Mouse (Mus musculus) CH12.LX (cell line): Measurements from ENCODE around the gene Il17rc. TPM values are rescaled to one million over a fixed set of nuclear protein-coding genes. Genes with fewer than 3 reads are reported as not detected.

Source experiments
- DNase-seq: peaks from one replicate; pipeline ENCODE4 v3.0.0-alpha.2; 2013; ENCODE audit errors: extremely low read depth
- H3K27ac ChIP-seq: 2 replicates; pipeline ENCODE4 v1.5.1; 2012; ENCODE audit warnings: low read depth, mild to moderate bottlenecking, control low read depth, moderate library complexity; ENCODE audit not compliant: insufficient read depth
- H3K27me3 ChIP-seq: replicated peaks from 2 replicates; pipeline ENCODE3; 2012; ENCODE audit warnings: inconsistent platforms
- H3K36me3 ChIP-seq, 2 experiments: replicated peaks in 1 of 2; 2 replicates each; pipeline versions ENCODE3 to v1.6.1; 2012; ENCODE audit warnings: inconsistent platforms in 1 of 2, low read length in 1 of 2, mild to moderate bottlenecking in 1 of 2, mixed read lengths in 1 of 2, moderate library complexity in 1 of 2; ENCODE audit not compliant: control insufficient read depth in 1 of 2, insufficient read depth in 1 of 2
- H3K4me1 ChIP-seq, 2 experiments: 2 replicates each; pipeline ENCODE4 v1.6.1; 2012; ENCODE audit warnings: inconsistent platforms in 1 of 2, moderate library complexity in 1 of 2; ENCODE audit not compliant: insufficient read depth in 2 of 2, control insufficient read depth in 1 of 2
- H3K4me2 ChIP-seq: 2 replicates; pipeline ENCODE4 v1.6.1; 2012; ENCODE audit warnings: low read depth, mild to moderate bottlenecking, control low read depth; ENCODE audit not compliant: poor library complexity, insufficient read depth, severe bottlenecking
- H3K4me3 ChIP-seq, 3 experiments: fragments of 150-350 bp in 1 of 3; sonication (generic) in 1 of 3; replicated peaks in 1 of 3; 2 replicates each; pipeline versions ENCODE3 to v1.5.1; 2011 to 2012; ENCODE audit warnings: low read depth in 2 of 3, low read length in 2 of 3, mild to moderate bottlenecking in 2 of 3, moderate library complexity in 2 of 3, control low read depth in 1 of 3, improper control_type of control experiment in 1 of 3, inconsistent platforms in 1 of 3, mixed read lengths in 1 of 3; ENCODE audit not compliant: poor library complexity in 1 of 3
- H3K79me2 ChIP-seq: replicated peaks from 2 replicates; pipeline ENCODE4 v1.6.1; 2012; ENCODE audit warnings: mild to moderate bottlenecking, moderate library complexity; ENCODE audit not compliant: control insufficient read depth, poor library complexity, insufficient read depth, severe bottlenecking; ENCODE audit errors: extremely low read depth
- H3K9ac ChIP-seq: 2 replicates; pipeline ENCODE4 v1.6.1; 2012; ENCODE audit warnings: low read depth, mild to moderate bottlenecking, control low read depth, moderate library complexity; ENCODE audit not compliant: insufficient read depth
- H3K9me3 ChIP-seq: replicated peaks from 2 replicates; pipeline ENCODE3; 2012; ENCODE audit warnings: low read length, inconsistent platforms, mixed read lengths
- BHLHE40 ChIP-seq: IDR thresholded peaks from 2 replicates; pipeline ENCODE4 v1.6.1; 2011; ENCODE audit warnings: mild to moderate bottlenecking, low read depth, low read length, improper control_type of control experiment
- CHD1 ChIP-seq: IDR thresholded peaks from 2 replicates; pipeline ENCODE4 v1.6.1; 2012; ENCODE audit warnings: low read depth, low read length, improper control_type of control experiment, inconsistent platforms
- E2F4 ChIP-seq: IDR thresholded peaks from 2 replicates; pipeline ENCODE4 v1.6.1; 2011; ENCODE audit warnings: low read depth, low read length, improper control_type of control experiment; ENCODE audit not compliant: insufficient replicate concordance
- ELF1 ChIP-seq: IDR thresholded peaks from 2 replicates; pipeline ENCODE4 v1.6.1; 2014; ENCODE audit warnings: low read depth, mild to moderate bottlenecking, inconsistent platforms, low read length, improper control_type of control experiment
- EP300 ChIP-seq: IDR thresholded peaks from 2 replicates; pipeline ENCODE4 v1.6.1; 2011; ENCODE audit warnings: low read length, improper control_type of control experiment
- ETS1 ChIP-seq: conservative IDR thresholded peaks from 2 replicates; pipeline ENCODE4 v1.6.1; 2012; ENCODE audit warnings: low read depth, mild to moderate bottlenecking, inconsistent platforms, low read length, improper control_type of control experiment, moderate library complexity
- GABPA ChIP-seq: IDR thresholded peaks from 2 replicates; pipeline ENCODE4 v1.6.1; 2012; ENCODE audit warnings: low read depth, low read length, improper control_type of control experiment, inconsistent platforms; ENCODE audit not compliant: insufficient replicate concordance
- HCFC1 ChIP-seq: IDR thresholded peaks from 2 replicates; pipeline ENCODE4 v1.6.1; 2012; ENCODE audit warnings: low read depth, mild to moderate bottlenecking, inconsistent platforms, low read length, improper control_type of control experiment
- KAT2A ChIP-seq: IDR thresholded peaks from 2 replicates; pipeline ENCODE4 v1.6.1; 2012; ENCODE audit warnings: low read length, improper control_type of control experiment, inconsistent platforms; ENCODE audit not compliant: insufficient replicate concordance
- MAFK ChIP-seq: IDR thresholded peaks from 2 replicates; pipeline ENCODE4 v1.6.1; 2011; ENCODE audit warnings: low read length, improper control_type of control experiment; ENCODE audit not compliant: insufficient replicate concordance
- MXI1 ChIP-seq: IDR thresholded peaks from 2 replicates; pipeline ENCODE4 v1.6.1; 2011; ENCODE audit warnings: mild to moderate bottlenecking, low read depth, low read length, improper control_type of control experiment
- MYC ChIP-seq: IDR thresholded peaks from 2 replicates; pipeline ENCODE4 v1.6.1; 2011; ENCODE audit warnings: low read depth, mild to moderate bottlenecking, improper control_type of control experiment, low read length
- NELFE ChIP-seq: IDR thresholded peaks from 2 replicates; pipeline ENCODE4 v1.6.1; 2011; ENCODE audit warnings: low read depth, low read length, improper control_type of control experiment
- NRF1 ChIP-seq: IDR thresholded peaks from 2 replicates; pipeline ENCODE4 v1.6.1; 2014; ENCODE audit warnings: low read depth, mild to moderate bottlenecking, inconsistent platforms, low read length, improper control_type of control experiment, moderate library complexity
- POLR2A ChIP-seq: IDR thresholded peaks from 2 replicates; pipeline ENCODE4 v1.6.1; 2011; ENCODE audit warnings: low read depth, mild to moderate bottlenecking, improper control_type of control experiment, low read length
- RAD21 ChIP-seq: IDR thresholded peaks from 2 replicates; pipeline ENCODE4 v1.6.1; 2011; ENCODE audit warnings: low read depth, mild to moderate bottlenecking, low read length, improper control_type of control experiment, moderate library complexity
- SIN3A ChIP-seq: IDR thresholded peaks from 2 replicates; pipeline ENCODE4 v1.6.1; 2012; ENCODE audit warnings: low read length, improper control_type of control experiment, inconsistent platforms
- SMC3 ChIP-seq: IDR thresholded peaks from 2 replicates; pipeline ENCODE4 v1.6.1; 2011; ENCODE audit warnings: low read depth, low read length, improper control_type of control experiment
- ZKSCAN1 ChIP-seq: IDR thresholded peaks from 2 replicates; pipeline ENCODE4 v1.6.1; 2012; ENCODE audit warnings: low read depth, inconsistent platforms, low read length, improper control_type of control experiment, borderline replicate concordance
- dilution Hi-C: fragments of 300-500 bp; cut with MboI; formaldehyde crosslinking; loops from 2 replicates; pipeline ENCODE4 v1.14.3; 2020; ENCODE audit warnings: low sequenced_read_pairs; ENCODE audit not compliant: extremely low pct_unique_long_range_greater_than_20kb, extremely low pct_ligation_motif_present
- in situ Hi-C: fragments of 300-500 bp; cut with MboI; formaldehyde crosslinking; loops from 3 replicates; pipeline ENCODE4 v1.14.3; 2019; ENCODE audit warnings: low sequenced_read_pairs, low pct_ligation_motif_present, low pct_unique_long_range_greater_than_20kb, mixed read lengths
- polyA plus RNA-seq: library from polyadenylated mRNA; unstranded; fragments of >175 nt; gene quantifications from 2 replicates; pipeline ENCODE4 v1.2.1, GENCODE M21; 2012; ENCODE audit warnings: low read depth; ENCODE audit not compliant: insufficient read length
- total RNA-seq, 2 experiments: library from RNA; depleted of rRNA; stranded (reverse); fragments of 300-350 nt in 1 of 2; fragments of >200 nt in 1 of 2; gene quantifications; 2 replicates each; pipeline ENCODE4 v1.2.3; 2012 to 2014

Il17rc gene
- total and polyA plus RNA-seq, 3 experiments = not detected

DNA sequence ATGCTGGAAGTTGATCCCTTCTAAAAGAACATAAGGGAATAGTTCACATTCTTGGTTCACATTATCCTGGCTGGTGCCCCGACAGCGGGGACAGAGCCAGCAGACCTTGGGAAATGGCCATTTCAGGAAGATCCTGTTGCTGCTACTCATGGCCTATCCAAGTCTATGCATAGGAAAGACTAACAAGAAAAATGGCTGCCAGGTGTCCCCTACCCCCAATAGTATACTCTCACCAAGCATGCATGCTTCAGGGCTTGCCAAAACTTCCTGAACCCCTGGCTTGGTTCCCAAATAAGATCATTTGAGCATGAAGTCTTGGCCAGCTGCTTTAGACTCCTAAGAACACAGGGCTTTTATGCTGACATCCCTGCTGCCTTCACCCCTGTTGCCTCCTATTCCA is 19.4 kb upstream of the Il17rc start:
- Histone ChIP-seq H3K4me2 (no peak overlapping the region), H3K79me2 (no peaks in the 10 kb centered on the region), H3K27me3 (no peaks in the 10 kb centered on the region), H3K36me3 (peaks cover 15 to 27% of the 10 kb centered on the region in 2 experiments), H3K27ac (no peak overlapping the region), H3K4me1 (peaks cover 0 to 16% of the 10 kb centered on the region in 2 experiments; a peak in 2 of 4 replicates), H3K9me3 (no peaks in the 10 kb centered on the region), H3K4me3 (no peak overlapping the region), H3K9ac (no peak overlapping the region)
- dilution Hi-C loops (no loop called here), in situ Hi-C loops (no loop called here)
- TF ChIP-seq EP300 = no peak
- no peak for TF ChIP-seq NRF1
- no peak for DNase-seq

DNA sequence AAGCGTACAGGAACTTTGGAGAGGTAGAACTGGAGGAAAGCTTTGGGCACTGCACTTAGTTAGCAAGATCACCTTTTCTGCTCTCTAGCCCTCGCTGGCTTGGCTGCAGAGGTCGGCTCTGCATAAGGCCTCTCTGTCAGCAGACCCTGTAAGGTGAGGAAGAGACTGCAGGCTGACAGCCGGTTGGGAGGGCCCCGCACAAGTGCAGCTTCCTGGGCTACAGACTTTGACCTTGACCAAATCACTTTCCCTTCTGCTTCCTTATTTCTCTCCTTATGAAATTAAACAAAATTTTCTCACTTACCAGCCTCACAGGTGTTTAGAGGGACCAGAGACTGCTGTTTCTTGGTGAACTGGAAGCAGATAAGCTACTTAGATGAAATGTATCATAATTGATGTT is 16.2 kb upstream of the Il17rc start:
- dilution Hi-C loops (no loop called here), in situ Hi-C loops (no loop called here)
- DNase-seq = no peak
- no peak overlapping the region for H3K4me3 ChIP-seq
- H3K4me1 ChIP-seq = peaks cover 0 to 10% of the 10 kb centered on the region in 2 experiments; a peak in 2 of 4 replicates
- peaks cover 11% of the 10 kb centered on the region for H3K27me3 ChIP-seq
- H3K36me3 ChIP-seq = no peaks in the 10 kb centered on the region
- no peaks in the 10 kb centered on the region for H3K9me3 ChIP-seq
- H3K4me2 ChIP-seq = no peak overlapping the region
- no peaks in the 10 kb centered on the region for H3K79me2 ChIP-seq
- TF ChIP-seq NELFE (no peak), HCFC1 (no peak), MXI1 (no peak), MAFK (no peak), ETS1 (no peak), KAT2A (no peak), BHLHE40 (no peak), CHD1 (no peak)
- no peak overlapping the region for H3K9ac ChIP-seq
- H3K27ac ChIP-seq = no peak overlapping the region

DNA sequence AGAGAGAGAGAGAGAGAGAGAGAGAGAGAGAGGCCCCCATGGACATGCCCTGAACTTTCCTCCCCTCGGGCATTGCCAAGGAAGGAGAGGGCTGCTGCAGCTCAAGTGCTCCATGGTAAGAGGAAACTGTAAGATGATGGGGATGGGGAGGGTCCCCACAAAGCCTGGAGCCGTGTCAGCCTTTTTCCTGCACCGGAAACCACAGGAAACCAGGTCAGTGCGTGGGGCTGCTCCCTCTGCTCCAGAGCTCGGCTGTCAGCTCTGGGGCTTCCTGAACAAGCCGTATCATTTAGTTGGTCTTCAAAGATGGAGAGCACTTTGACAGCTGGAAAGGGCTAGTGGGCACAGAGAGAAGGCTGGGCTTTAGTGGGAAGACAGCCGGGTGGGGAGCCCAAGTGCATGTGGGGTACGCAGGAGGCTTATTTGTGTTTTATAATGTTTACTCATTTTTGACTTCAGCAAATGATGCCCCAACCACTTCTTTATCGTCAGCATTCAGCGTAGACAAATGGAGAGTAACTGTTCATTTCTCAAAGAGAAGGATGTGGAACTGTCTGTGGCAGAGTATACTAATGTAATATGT is 13.2 kb upstream of the Il17rc start, which contains the start of gene Il17re:
TSS of gene Il17re (plus strand) at position 533 of the 583 bp plus-strand sequence.
- in situ Hi-C loops (no loop called here), dilution Hi-C loops (no loop called here)
- H3K27me3 ChIP-seq = peaks cover 25% of the 10 kb centered on the region
- no peak for DNase-seq
- no peak within 1 kb of the TSS for H3K9ac ChIP-seq
- no peak within 1 kb of the TSS for H3K4me2 ChIP-seq
- no peaks in the 10 kb centered on the region for H3K9me3 ChIP-seq
- no peaks in the 10 kb centered on the region for H3K36me3 ChIP-seq
- no peak for TF ChIP-seq GABPA
- TF ChIP-seq EP300 = no peak
- TF ChIP-seq ZKSCAN1 = no peak
- no peak for TF ChIP-seq ELF1
- no peak for TF ChIP-seq SIN3A
- TF ChIP-seq HCFC1 = no peak
- TF ChIP-seq SMC3 = no peak
- TF ChIP-seq RAD21 = no peak
- TF ChIP-seq MYC = no peak
- TF ChIP-seq E2F4 = no peak
- TF ChIP-seq POLR2A = no peak
- no peak within 1 kb of the TSS for H3K27ac ChIP-seq
- H3K79me2 ChIP-seq = no peaks in the 10 kb centered on the region
- no peak within 1 kb of the TSS for H3K4me3 ChIP-seq
- H3K4me1 ChIP-seq = peaks cover 0 to 10% of the 10 kb centered on the region in 2 experiments; a peak in 2 of 4 replicates
